Mouse (Mus musculus) liver, postnatal 0 days (tissue): ENCODE data around the gene Tmem248. TPM values are rescaled to one million over a fixed set of nuclear protein-coding genes. Genes with fewer than 3 reads are reported as not detected.

Experiments used
- ATAC-seq: fragments of 200-750 bp; cut with Nextera tagmentation; 2 replicates; pipeline ENCODE4 v1.8.0; 2017; ENCODE audit warnings: mild to moderate bottlenecking, moderate library complexity
- DNase-seq: peaks from one replicate; pipeline ENCODE4 v3.0.0-alpha.2; 2016
- H3K27ac ChIP-seq: fragments of 300-500 bp; sonication (generic); 2 replicates; pipeline ENCODE4 v1.5.1; 2014; ENCODE audit warnings: antibody characterized with exemption, moderate library complexity, mild to moderate bottlenecking, low read depth
- H3K27me3 ChIP-seq: fragments of 300-500 bp; sonication (generic); 2 replicates; pipeline ENCODE4 v1.6.1; 2014; ENCODE audit warnings: low read length, control low read depth, mixed read lengths; ENCODE audit not compliant: insufficient read depth
- H3K36me3 ChIP-seq: fragments of 300-500 bp; sonication (generic); replicated peaks from 2 replicates; pipeline ENCODE4 v1.6.1; 2014; ENCODE audit warnings: mild to moderate bottlenecking, control low read depth, low read length, moderate library complexity, mixed read lengths; ENCODE audit not compliant: insufficient read depth
- H3K4me1 ChIP-seq: fragments of 300-500 bp; sonication (generic); 2 replicates; pipeline ENCODE4 v1.6.1; 2014; ENCODE audit warnings: antibody characterized with exemption, mild to moderate bottlenecking, control low read depth; ENCODE audit not compliant: insufficient read depth
- H3K4me2 ChIP-seq: fragments of 300-500 bp; sonication (generic); 2 replicates; pipeline ENCODE4 v1.6.1; 2014; ENCODE audit warnings: low read depth, mild to moderate bottlenecking, low read length, moderate library complexity, mixed read lengths
- H3K4me3 ChIP-seq: fragments of 300-500 bp; sonication (generic); 2 replicates; pipeline ENCODE4 v1.5.1; 2014; ENCODE audit warnings: low read depth, low read length
- H3K9ac ChIP-seq: fragments of 300-500 bp; sonication (generic); replicated peaks from 2 replicates; pipeline ENCODE4 v1.6.1; 2014; ENCODE audit warnings: mild to moderate bottlenecking, moderate library complexity
- H3K9me3 ChIP-seq: fragments of 300-500 bp; sonication (generic); 2 replicates; pipeline ENCODE4 v1.6.1; 2016; ENCODE audit warnings: mild to moderate bottlenecking, control low read depth, low read length, mixed read lengths
- CTCF ChIP-seq: sonication (generic); IDR thresholded peaks from 2 replicates; pipeline ENCODE4 v1.5.1; 2016; ENCODE audit warnings: antibody characterized with exemption, low read depth
- EP300 ChIP-seq: IDR thresholded peaks from 2 replicates; pipeline ENCODE4 v1.6.1; 2016; ENCODE audit warnings: antibody characterized with exemption, low read depth, mild to moderate bottlenecking
- WGBS: fragments of 180-500 bp; shearing (Covaris S2); extraction: QIAGEN DNeasy Blood & Tissue Kit; methylation state at CpG from one replicate; pipeline ENCODE4 v1.1.7; 2014; ENCODE audit not compliant: insufficient replicate concordance; 5-methylcytosine and 5-hydroxymethylcytosine counted together
- polyA plus RNA-seq: library from polyadenylated mRNA; unstranded; fragments of >200 nt; fragmentation: Nextera tagmentation; extraction: Ambion mirVana; gene quantifications from 2 replicates; pipeline ENCODE4 v1.2.1, GENCODE M21; 2015

Tmem248 gene
- polyA plus RNA-seq, 1 experiment from 2014 or later: 30.7 TPM

DNA sequence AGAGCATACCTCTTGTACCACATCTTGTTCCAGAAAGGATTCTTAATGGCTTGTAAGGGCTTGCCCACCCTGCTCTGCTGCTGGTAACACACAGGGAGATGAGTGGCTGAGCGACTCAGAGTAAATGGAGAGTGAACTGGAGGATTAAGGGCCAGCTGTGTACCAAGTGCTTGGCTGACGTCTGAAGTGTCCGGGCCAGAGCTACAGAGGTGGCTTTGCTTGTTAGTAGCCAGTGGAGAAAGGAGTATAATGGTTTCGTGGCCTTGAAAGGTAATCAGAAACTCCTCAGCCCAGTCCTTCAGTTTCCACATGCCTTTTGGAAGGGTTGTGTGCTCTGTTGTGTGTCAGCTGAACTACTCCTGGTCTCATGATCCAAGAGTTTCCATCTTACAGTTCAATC, 39.0 kb upstream of the Tmem248 start:
- ATAC-seq (no peak), DNase-seq (no peak)
- Histone ChIP-seq H3K4me3 (no peak overlapping the region), H3K4me2 (no peak overlapping the region), H3K9ac (no peak overlapping the region), H3K36me3 (no peaks in the 10 kb centered on the region; the same call in 1 of the 2 replicates), H3K27ac (no peak overlapping the region), H3K9me3 (no peaks in the 10 kb centered on the region), H3K27me3 (no peaks in the 10 kb centered on the region), H3K4me1 (peaks cover 26% of the 10 kb centered on the region)
- TF ChIP-seq CTCF (no peak), EP300 (no peak)
- WGBS: 85% methylated on average over 4 of the region's 4 CpGs

DNA sequence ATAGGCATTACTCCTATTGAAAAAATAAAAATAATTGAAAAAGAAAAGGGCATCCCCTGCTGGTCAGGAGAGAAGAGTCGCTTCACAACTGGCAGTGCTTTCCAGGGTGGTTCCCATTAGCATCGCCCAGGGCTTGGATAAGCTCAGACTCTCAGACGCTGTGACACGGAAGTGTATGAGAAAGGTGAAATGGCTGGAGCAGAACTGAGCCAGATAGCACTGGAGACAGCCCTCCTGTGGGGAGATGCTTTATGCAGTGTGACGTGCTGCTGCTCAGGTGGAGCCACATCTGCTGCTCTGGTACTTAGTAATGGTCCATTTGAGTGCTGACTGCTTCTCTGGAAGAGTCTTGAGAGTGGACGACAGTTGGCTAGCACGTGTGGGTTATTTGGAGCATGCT, 36.5 kb upstream of the Tmem248 start:
- H3K4me1 ChIP-seq: peaks cover 14% of the 10 kb centered on the region
- ATAC-seq (no peak), DNase-seq (no peak)
- H3K27me3 ChIP-seq: no peaks in the 10 kb centered on the region
- no peak overlapping the region for H3K27ac ChIP-seq
- no peaks in the 10 kb centered on the region; the same call in 1 of the 2 replicates for H3K36me3 ChIP-seq
- WGBS: 76% methylated on average over 7 of the region's 7 CpGs
- peak; percentile 41 for TF ChIP-seq CTCF
- TF ChIP-seq EP300: no peak
- H3K4me2 ChIP-seq: no peak overlapping the region
- no peaks in the 10 kb centered on the region for H3K9me3 ChIP-seq
- no peak overlapping the region for H3K4me3 ChIP-seq
- no peak overlapping the region for H3K9ac ChIP-seq

DNA sequence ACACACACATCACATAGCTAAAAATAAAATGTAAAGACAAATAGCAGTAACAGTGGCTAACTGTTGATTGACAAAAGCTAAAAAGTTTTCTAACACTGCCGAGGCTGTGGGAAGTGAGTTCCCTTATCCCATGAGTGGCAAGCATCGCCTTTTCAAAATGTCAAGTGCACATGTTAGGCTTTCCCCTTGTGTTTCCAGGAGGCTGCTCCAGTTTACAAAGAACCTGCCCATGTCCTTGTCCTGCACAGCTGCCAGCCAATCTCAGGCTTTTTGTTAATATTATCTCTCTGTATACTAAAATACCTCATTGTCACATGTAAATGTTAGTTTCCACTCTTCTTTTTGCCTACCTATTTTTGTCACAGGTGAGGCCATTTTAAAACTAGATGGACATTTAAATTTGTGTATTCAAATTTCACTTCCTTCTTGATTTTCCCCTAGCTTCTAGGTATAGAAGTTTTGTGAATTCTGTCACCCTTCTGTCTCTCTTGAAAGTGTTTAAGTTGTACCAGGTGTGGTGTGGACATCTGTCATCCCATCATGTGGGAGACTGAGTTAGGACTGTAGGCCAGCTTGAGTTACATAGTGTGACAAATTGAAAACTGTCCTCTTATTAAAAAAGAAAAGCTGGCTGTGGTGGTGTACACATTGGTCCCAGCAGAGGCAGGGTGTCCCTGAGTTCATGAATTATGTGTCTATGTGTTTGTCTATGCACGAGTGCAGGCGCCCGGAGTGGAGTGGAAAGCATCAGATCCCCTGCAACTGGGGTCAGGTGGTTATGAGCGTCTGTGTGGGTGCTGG, 34.9 kb upstream of the Tmem248 start:
- no peaks in the 10 kb centered on the region for H3K9me3 ChIP-seq
- H3K4me3 ChIP-seq: no peak overlapping the region
- H3K4me2 ChIP-seq: no peak overlapping the region
- no peak for TF ChIP-seq CTCF
- no peak for TF ChIP-seq EP300
- WGBS: 80% methylated on average over 6 of the region's 6 CpGs
- H3K9ac ChIP-seq: no peak overlapping the region
- H3K27me3 ChIP-seq: no peaks in the 10 kb centered on the region
- ATAC-seq: no peak
- no peak overlapping the region for H3K27ac ChIP-seq
- H3K4me1 ChIP-seq: peaks cover 23% of the 10 kb centered on the region
- H3K36me3 ChIP-seq: no peaks in the 10 kb centered on the region; the same call in 1 of the 2 replicates
- no peak for DNase-seq

DNA sequence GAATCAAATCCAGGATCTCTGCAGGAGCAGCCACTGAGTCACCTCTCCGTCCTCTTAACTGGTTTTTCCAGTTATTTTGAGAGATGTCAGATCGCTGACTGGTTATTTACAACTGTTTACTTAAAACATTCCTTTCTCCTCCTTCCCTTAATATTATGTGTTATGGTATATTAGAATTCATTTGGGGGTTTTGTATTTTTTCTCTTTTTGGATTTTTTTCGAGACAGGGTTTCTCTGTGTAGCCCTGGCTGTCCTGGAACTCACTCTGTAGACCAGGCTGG, 34.4 kb upstream of the Tmem248 start:
- 77% methylated on average over 3 of the region's 3 CpGs for WGBS
- no peaks in the 10 kb centered on the region for H3K27me3 ChIP-seq
- H3K9ac ChIP-seq: no peak overlapping the region
- no peak for DNase-seq
- ATAC-seq: no peak
- H3K27ac ChIP-seq: no peak overlapping the region
- H3K36me3 ChIP-seq: peaks cover 3% of the 10 kb centered on the region; the same call in 1 of the 2 replicates
- H3K4me1 ChIP-seq: peaks cover 25% of the 10 kb centered on the region
- H3K4me3 ChIP-seq: no peak overlapping the region
- TF ChIP-seq EP300 (no peak), CTCF (no peak)
- no peak overlapping the region for H3K4me2 ChIP-seq
- H3K9me3 ChIP-seq: no peaks in the 10 kb centered on the region

DNA sequence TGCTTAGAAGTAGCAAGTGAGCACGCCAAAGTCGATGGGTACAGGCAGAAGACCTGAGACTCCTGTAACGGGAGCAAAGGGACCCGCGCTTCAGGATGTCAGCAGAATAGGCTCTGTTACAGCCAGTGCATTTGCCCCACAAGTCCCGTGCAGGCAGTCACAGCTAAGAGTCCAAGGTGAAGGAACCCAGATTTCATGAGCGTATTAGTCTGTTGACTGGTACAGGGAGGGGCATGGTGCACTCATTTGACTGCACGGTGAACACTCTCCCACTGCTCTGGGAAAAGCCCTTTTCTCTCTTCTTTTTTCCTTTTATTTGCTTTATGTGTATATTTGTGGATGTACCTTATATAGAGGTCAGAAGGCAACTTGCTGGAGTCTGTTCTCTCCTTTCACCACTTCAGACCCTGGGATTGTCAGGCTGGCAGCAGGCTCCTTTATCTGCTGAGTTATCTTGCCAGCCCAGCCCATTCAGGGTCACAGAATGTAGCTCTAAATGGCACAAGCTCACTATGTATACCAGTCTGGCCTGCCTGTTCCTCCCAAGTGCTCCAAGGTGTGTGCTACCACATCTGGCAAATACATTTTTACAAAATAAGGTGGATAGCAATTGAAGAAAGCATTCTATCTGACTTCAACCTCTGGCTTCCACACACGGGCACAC, 32.6 kb upstream of the Tmem248 start:
- H3K36me3 ChIP-seq: peaks cover 7% of the 10 kb centered on the region
- ATAC-seq (peak; percentile 67), DNase-seq (no peak)
- H3K4me3 ChIP-seq: no peak overlapping the region
- H3K9ac ChIP-seq: no peak overlapping the region
- WGBS: 70% methylated on average over 9 of the region's 9 CpGs
- H3K9me3 ChIP-seq: no peaks in the 10 kb centered on the region
- peaks cover 22% of the 10 kb centered on the region for H3K4me1 ChIP-seq
- peak overlapping the region; percentile 39; the same call in 1 of the 2 replicates for H3K27ac ChIP-seq
- no peaks in the 10 kb centered on the region for H3K27me3 ChIP-seq
- no peak overlapping the region for H3K4me2 ChIP-seq
- TF ChIP-seq CTCF (no peak), EP300 (no peak)

DNA sequence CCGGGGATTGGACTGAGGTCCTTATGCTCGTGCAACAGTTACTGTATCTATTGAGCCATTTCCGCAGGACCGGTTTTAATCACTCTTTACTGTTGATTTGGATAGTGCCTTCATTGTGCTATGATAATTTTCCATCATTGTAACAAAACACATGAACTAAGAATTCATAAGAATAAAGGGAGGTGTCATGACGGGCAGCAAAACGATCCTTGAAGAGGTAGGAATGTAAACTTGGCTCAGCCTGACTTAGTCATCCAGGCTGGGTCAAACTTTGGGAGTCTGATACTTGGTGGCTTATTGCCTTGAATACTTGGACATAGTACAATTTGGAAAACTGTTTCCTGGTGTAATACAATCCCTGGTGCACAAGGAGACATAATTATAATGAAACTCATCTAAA, 31.6 kb upstream of the Tmem248 start:
- H3K9ac ChIP-seq: no peak overlapping the region
- peaks cover 17% of the 10 kb centered on the region for H3K36me3 ChIP-seq
- WGBS: 85% methylated on average over 6 of the region's 6 CpGs
- H3K27ac ChIP-seq: no peak overlapping the region
- TF ChIP-seq EP300 (no peak), CTCF (no peak)
- DNase-seq (no peak), ATAC-seq (no peak)
- H3K4me1 ChIP-seq: peaks cover 22% of the 10 kb centered on the region
- H3K9me3 ChIP-seq: no peaks in the 10 kb centered on the region
- no peak overlapping the region for H3K4me2 ChIP-seq
- H3K27me3 ChIP-seq: no peaks in the 10 kb centered on the region
- H3K4me3 ChIP-seq: no peak overlapping the region
